Mouse (Mus musculus): Measurements from ENCODE around the gene Kif16b. TPM values are rescaled to one million over a fixed set of nuclear protein-coding genes. Genes with fewer than 3 reads are reported as not detected.
"Not testable (repeated sequence)": the region's sequence is repeated elsewhere in the genome, so short reads cannot be mapped to it uniquely, and the experiment has no call there.

The Kif16b gene
- total RNA-seq, 2 experiments from 2014 or later = 29.4 to 36.8 TPM

DNA sequence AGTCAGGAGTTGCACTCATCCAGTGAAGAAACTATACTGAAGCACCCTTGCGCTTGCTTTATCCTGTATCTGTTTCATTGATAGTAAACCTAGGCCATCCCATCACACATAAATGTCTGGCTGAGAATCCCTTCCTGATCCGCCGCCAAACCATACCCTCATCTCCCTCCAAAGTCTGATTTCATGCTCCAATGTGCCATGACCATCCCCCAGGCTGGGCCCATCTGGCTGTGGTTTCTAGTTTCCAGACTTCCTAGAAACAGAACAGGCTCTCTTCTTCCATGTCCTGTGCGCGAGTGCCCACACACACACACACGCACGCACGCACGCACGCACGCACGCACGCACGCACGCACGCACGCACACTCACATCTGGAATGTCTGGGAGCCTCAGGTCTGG lies 292.6 kb downstream of the Kif16b start:
- intact Hi-C loops (cut with DNase I) = no loop called here
- DNase-seq = no peak

DNA sequence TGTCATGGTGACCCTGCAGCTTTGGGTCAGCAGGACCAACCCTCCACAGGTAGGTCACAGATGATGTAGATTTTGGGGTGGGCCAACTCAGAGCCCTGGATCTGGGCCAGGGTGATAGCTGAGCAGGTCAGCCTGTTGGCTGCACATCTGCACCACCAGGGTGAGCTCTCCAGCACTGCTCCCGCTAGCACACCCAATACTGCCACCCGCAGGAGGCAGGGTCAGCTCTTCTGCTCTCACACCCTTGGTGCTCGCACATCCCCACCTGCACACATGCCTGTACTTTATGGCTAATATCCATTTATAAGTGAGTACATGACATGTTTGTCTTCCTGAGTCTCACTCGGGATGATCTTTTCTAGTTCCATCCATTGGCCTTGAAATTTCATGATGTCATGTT lies 296.6 kb downstream of the Kif16b start:
- DNase-seq = no peak
- intact Hi-C loops (cut with DNase I) = no loop called here

DNA sequence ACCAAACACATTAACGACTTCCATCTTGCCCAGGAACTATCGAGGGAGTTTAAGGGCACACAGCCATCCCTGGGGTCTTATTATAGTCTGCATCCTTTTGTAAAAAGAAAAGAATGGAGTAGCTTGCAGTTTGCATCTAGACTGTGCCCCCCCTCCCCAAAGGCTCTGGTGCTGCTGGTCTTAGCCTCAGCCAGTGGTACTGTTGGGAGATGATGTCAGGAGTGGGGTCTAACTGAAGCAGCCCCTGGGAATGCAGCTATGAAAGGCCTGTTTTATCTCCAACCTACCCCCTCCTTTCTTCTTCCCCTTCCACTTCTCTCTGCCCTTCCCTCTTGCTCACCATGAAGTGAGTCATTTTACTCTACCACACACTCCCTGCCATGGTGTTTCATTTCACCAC lies 298.1 kb downstream of the Kif16b start:
- intact Hi-C loops (cut with DNase I) = no loop called here
- no peak for DNase-seq

GRCm38 (mm10) chr2:142599235-142599634 lies 302.1 kb downstream of the Kif16b start:
- no peak for DNase-seq
- intact Hi-C loops (cut with DNase I) = no loop called here

- intact Hi-C loops (cut with DNase I) = no loop called here
- no peak for DNase-seq
These were observed 304.9 kb downstream of the Kif16b start for GRCm38 (mm10) chr2:142596176-142597170.

DNA sequence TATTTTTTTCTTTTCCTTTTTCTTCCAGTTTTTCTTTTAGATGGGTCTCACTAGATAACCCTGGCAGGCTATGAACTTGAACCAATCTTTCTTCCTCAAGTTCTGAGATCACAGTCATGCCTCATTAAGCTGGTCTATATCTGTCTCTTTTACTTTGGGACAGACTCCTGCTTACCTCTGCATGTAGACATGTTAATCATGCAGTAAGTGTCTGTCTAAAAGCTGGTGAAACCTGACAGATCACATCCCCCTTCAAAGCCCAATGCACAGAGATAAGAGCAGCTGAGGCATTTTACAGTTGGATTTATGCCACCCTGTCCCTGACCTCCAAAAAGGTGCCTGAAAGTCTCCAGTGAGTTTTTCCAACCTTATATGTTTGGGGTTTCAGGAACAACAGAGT lies 310.4 kb downstream of the Kif16b start:
- intact Hi-C loops (cut with DNase I) = no loop called here

DNA sequence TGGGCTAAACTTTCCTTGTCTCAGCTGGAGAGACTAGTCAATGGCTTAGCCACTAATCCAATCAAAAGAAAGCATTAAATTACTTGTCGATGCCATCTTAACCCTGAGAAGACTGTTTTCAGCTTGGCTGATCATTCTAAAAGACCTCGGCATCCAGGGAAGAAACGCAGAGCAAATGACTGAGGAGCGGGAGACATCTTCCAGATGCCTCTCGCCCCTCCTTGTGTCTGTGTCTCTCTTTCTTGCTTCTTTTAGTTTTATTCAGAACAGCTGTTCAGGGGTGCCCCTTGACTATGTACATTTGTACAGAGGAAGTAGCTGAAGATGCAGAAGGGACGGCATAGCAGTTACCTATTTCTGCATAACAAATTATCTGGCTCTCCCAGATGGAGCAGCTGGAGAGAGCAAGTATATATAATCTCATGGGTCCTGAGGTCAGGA lies 311.0 kb downstream of the Kif16b start:
- intact Hi-C loops (cut with DNase I) = no loop called here
- no peak for DNase-seq

More for the DNA sequence above, 310.4 kb downstream of the Kif16b start:
- DNase-seq = no peak

DNA sequence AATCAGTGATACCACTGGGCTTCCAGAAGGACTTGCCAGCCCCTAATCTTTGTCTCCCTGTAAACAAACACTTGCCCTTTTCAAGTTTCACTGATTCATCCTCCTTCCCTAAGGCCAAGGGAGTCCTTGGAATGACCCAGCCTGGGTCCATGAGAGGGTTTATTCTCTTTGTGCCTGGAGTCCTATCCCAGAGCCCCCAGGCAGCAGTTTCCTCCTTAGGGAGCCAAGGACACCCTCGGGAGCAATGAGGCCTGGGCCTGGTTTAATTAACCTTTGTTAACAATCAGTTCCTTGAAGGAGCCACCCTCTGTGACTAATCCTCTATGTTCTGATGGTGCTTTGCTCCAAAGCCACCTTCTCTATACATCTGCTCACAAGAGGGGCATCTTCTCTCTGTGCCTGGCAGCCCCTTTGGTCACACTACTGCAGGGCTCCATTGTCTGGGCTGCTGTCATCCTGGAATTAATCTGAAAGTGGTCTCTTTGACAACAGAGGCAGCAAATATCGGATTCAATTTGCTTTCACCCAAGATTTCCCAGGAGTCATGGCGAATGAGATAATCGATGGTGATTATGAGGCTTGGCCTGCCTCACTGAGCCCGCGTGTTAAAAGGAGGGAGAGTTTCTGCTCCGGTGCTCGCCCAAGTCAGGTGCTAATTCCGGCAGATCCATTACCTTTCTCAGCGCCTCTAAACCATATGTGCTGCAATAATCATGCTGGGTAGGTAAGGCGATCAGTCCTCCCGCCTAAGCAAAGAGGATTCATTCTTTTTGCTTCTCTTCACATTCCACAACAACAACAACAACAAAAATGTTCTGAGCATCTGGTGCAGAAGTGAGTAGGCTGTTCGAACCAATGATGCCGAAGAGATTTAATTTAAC lies 311.7 kb downstream of the Kif16b start:
- intact Hi-C loops (cut with DNase I) = no loop called here
- DNase-seq = no peak

- intact Hi-C loops (cut with DNase I) = no loop called here
- no peak for DNase-seq
These were observed 315.5 kb downstream of the Kif16b start for GRCm38 (mm10) chr2:142585845-142586244.

GRCm38 (mm10) chr2:142584851-142585737 lies 316.2 kb downstream of the Kif16b start:
- intact Hi-C loops (cut with DNase I) = no loop called here
- DNase-seq = no peak

DNA sequence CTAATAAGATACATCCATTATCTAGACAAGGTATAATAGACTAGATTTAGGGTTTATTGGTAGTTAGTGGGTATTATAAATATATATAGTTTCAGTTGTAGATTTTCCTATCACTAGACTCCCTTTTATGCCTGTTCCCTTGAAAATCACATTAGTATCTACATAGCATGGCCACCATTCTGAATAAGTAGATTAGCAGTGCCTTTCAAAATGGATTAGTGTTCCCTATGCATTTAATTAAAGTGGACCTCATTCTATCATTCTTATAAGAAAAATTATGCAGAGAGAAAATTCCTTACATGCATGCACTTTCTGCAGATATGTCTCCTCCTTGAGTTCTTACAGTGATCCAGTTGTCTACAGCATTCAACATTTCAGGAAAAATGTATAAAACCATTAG lies 320.9 kb downstream of the Kif16b start:
- intact Hi-C loops (cut with DNase I) = no loop called here
- no peak for DNase-seq

- DNase-seq; intact Hi-C loops (cut with DNase I): not testable (repeated sequence)
These were observed 323.9 kb downstream of the Kif16b start for GRCm38 (mm10) chr2:142577414-142577813.

DNA sequence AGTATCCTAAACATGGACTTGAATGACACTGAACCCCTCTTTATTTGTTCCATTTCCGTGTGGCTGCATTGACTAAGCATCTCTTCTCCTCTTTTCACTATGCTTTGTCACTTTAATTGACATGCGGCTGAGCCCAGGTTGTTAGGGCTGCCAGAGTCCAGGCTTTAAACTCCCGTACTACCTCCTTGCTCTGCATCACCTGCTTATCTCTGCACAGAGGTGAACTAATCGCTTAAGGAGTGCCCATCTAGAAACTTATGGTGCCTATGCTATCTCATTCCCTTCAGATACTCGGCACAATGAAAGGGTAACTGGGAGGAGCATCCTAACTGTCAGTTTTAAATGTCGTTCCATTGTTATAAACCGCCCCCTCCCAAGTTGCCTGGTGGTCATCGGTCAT lies 331.6 kb downstream of the Kif16b start:
- no peak for DNase-seq
- intact Hi-C loops (cut with DNase I) = no loop called here

Other genes with a start within 250 kb of the Kif16b start
- 10 to 100 TPM; 13.2 to 18.0 TPM for gene Snrpb2, start 161.5 kb upstream of the Kif16b start, total RNA-seq (2021)
- not detected for gene Otor, start 176.9 kb upstream of the Kif16b start, total RNA-seq (2021)

Measured in gastrocnemius, postnatal 36 days (tissue).